Mouse (Mus musculus) induced T-regulatory cell, adult 2 months (primary cell): Measurements from ENCODE around the gene Aspm.
"Not testable (repeated sequence)": the region's sequence is repeated elsewhere in the genome, so short reads cannot be mapped to it uniquely, and the experiment has no call there.

ENCODE experiments used
- DNase-seq: peaks from one replicate; pipeline ENCODE4 v3.0.0-alpha.2; 2012; ENCODE audit warnings: low read depth

The Aspm gene

GRCm38 (mm10) chr1:139454340-139455225, at the start of gene Aspm:
Gene Aspm, plus strand, starts transcription at chr1:139454772.
- peak; percentile 99 for DNase-seq

GRCm38 (mm10) chr1:139405766-139406165, 48.8 kb upstream of the Aspm start:
- no peak for DNase-seq

GRCm38 (mm10) chr1:139407701-139408100, 46.9 kb upstream of the Aspm start:
- peak; percentile 43 for DNase-seq

- not testable (repeated sequence) for DNase-seq
Measured at GRCm38 (mm10) chr1:139412365-139412764, 42.2 kb upstream of the Aspm start.

- DNase-seq, result peak; percentile 60
Measured at GRCm38 (mm10) chr1:139413465-139413864, 41.1 kb upstream of the Aspm start.

- DNase-seq, result no peak
Measured at GRCm38 (mm10) chr1:139421521-139421874, 33.1 kb upstream of the Aspm start.

- DNase-seq, result peak; percentile 94
Measured at GRCm38 (mm10) chr1:139421875-139422791, 32.4 kb upstream of the Aspm start, which contains the start of gene Zbtb41. Gene Zbtb41, plus strand, starts transcription at chr1:139422288.

- peak; percentile 60 for DNase-seq
Measured at GRCm38 (mm10) chr1:139422941-139423340, 31.6 kb upstream of the Aspm start.

- no peak for DNase-seq
Measured at GRCm38 (mm10) chr1:139423931-139424330, 30.6 kb upstream of the Aspm start.

- DNase-seq, result no peak
Measured at GRCm38 (mm10) chr1:139425006-139425405, 29.6 kb upstream of the Aspm start.

GRCm38 (mm10) chr1:139438373-139438772, 16.2 kb upstream of the Aspm start:
- DNase-seq, result peak; percentile 65

GRCm38 (mm10) chr1:139443103-139443502, 11.5 kb upstream of the Aspm start:
- not testable (repeated sequence) for DNase-seq

GRCm38 (mm10) chr1:139455226-139455869, 776 bp downstream of the Aspm start:
- DNase-seq, result no peak

- no peak for DNase-seq
Measured at GRCm38 (mm10) chr1:139460807-139461206, 6.2 kb downstream of the Aspm start.

- no peak for DNase-seq
Measured at GRCm38 (mm10) chr1:139465936-139466335, 11.4 kb downstream of the Aspm start.

- no peak for DNase-seq
Measured at GRCm38 (mm10) chr1:139478898-139479297, 24.3 kb downstream of the Aspm start.

- DNase-seq, result no peak
Measured at GRCm38 (mm10) chr1:139480246-139480645, 25.7 kb downstream of the Aspm start.

GRCm38 (mm10) chr1:139481146-139481545, 26.6 kb downstream of the Aspm start:
- DNase-seq, result no peak

- no peak for DNase-seq
Measured at GRCm38 (mm10) chr1:139494630-139495029, 40.1 kb downstream of the Aspm start.

- DNase-seq, result no peak
Measured at GRCm38 (mm10) chr1:139495408-139495807, 40.8 kb downstream of the Aspm start.

GRCm38 (mm10) chr1:139496212-139496611, 41.6 kb downstream of the Aspm start:
- DNase-seq, result no peak

- no peak for DNase-seq
Measured at GRCm38 (mm10) chr1:139499751-139500150, 45.2 kb downstream of the Aspm start.
